Mouse (Mus musculus): ENCODE measurements at regions not wholly inside any gene's neighbourhood (a gene's known extent, or its start where the extent isn't known, plus 50 kb on each side); places are given as distances from the start of the nearest gene placed in this dataset.
A peak's percentile ranks its signal among the peaks of the same experiment; 100 is the strongest.

DNA sequence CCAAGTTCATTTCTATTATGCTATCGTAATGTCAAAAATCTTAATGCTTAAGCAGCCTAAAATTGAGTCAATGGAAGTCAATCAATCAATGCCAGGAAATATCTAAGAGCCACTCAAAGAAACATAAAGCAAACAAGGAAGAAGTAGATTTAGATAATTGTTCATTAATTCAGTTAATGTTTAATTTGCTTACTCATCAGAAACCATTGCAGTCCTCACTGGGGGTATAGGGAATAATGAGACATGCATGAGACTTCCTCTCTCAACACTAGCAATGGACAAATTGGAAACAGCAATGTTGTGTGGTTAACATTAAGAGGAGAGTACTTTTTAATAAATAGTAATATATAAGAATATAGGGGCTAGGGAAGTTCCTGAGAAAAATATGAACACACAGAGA lies 209.9 kb downstream of the Etaa1 start:
- no peak for DNase-seq (ENCODE audit: low spot score)

DNA sequence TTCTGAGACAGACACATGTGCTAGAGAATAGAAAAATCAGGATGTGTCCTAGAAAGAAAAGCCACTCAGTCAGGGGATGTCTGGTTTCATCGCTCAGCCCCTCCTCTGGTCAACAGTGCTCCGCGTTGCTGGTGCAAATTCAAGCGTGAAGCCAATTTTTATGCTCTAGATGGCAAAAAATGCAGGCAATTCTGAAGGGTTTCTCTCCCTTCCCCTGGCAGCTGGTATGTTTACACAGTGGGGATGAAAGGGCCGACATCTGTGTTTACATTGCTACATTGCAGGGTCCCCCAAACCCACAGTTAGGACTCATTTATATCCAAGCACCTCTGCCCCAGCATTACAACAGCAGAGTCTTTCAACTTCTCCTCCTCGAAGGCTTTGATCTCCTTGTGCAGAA lies 203.3 kb downstream of the Etaa1 start:
- no peak for DNase-seq (ENCODE audit: low spot score)

DNA sequence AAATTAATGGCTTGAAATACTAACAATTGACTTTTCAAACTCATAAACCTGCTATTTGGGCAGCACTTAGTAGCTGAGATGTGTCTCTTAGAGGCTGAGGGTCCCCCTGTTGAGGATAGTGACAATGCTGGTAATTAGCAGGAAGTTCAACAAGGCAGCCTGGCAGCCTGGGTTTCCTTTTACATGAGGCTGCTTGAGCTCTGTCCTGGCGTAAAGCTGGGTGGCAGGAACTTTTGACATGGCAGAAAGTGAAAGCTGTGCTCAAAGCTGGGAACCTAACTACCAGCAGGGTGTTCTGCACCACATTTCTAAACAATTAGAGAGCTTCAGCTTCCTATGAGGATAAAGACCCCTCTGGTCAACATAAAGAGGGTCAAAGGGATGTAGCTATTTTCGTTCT lies 194.5 kb downstream of the Etaa1 start:
- no peak for DNase-seq (ENCODE audit: low spot score)

DNA sequence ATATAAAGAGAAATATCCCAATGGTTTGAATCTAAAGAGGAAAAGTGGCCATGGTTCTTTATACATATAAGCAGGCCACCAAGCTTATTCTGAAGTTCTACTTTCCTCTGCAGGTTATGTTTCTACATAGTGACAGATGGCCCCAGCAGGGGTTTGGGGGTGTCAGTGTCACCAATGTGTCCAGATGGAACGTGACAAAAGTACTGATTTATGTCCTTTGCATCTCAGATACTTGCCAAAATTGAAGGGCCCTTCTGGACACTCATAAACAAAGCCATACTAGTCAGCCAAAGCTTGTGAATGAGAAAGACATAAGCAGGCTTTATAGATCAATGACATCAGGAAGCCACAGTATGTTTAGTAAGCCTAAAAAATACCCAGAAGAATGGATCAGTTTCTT lies 190.3 kb downstream of the Etaa1 start:
- no peak for DNase-seq (ENCODE audit: low spot score)

DNA sequence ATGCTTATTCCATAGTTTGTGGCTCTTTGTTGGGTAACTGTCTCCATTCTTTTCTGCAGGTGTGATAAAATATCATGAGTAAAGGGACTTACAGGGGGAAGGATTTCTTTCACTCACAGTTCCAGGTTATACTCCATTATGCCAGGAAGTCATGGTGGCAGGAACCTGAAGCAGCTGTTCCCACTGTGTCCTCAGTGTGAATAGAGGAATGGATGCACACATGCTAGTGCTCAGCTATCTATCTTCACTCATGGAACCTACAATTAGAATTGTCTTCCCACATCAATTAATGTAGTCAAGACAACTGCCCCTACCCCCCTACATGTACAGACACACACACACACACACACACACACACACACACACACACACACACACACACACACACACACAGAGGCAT lies 189.5 kb downstream of the Etaa1 start:
- no peak for DNase-seq (ENCODE audit: low spot score)

DNA sequence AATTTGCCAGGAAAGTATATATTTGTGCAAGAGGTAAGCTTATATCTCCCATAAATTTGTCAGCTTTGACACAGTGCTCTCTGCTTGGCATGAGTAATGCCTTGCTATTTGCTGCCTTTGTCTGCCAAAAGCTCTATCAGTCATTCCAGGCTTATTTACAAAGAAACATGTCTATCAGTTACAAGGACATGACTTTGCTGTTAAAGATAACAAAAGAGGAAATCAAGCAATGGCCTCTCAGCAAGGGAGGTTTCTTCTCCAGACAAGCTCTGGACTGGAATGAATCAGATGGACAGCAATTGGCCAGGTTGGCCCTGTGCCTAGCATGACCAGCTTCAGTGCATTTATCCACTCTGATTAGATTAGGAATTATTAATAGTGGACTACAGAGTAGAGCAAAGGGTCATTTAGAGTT lies 185.3 kb downstream of the Etaa1 start:
- DNase-seq (ENCODE audit: low spot score) = no peak

DNA sequence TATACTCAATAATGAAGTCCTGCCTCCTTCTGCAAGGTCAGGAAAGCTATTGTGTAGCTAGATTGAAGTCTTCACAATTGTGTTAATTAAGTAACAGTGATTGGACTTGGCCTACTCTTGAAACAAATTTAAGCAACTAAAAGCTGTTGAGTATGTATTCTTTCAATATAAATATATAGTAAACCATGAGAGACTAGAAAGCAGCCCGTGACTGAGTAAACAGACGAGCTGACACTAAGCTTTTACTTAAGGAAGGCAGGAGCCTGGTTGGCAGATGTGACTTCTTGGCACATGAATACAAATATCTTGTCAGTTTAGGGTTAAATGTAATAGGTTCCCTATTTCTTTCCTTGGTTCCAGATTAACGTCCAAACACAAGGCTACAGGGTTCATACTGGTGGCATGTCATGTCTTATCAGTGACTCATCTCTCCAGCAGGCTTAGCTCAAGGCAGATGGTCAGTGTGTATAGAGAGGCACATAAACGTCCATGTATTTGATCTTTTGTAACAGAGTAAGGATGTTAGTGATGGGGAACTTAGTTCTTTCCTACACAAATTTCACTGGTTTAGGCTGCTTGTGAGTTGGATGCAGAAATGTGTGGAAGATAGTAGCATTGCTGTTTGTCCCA lies 184.7 kb downstream of the Etaa1 start:
- no peak for DNase-seq (ENCODE audit: low spot score)

DNA sequence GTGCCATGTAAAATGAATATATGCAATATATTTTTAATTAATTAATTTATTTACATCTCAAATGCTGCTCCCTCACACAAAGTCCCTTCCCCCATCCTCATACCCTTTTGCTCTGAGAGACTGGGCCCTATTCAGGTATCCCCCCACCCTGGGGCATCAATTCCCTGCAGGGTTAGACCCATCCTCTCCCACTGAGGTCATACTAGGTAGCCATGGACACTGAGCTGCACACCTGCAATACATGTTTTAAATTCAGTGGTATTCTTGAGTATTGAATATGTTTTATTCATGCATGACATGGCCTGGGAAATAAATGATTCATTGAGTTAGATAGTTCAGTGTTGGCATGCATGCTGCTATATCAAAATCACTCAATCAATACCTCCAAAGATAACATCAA lies 156.0 kb downstream of the Etaa1 start:
- DNase-seq (ENCODE audit: low spot score) = no peak

DNA sequence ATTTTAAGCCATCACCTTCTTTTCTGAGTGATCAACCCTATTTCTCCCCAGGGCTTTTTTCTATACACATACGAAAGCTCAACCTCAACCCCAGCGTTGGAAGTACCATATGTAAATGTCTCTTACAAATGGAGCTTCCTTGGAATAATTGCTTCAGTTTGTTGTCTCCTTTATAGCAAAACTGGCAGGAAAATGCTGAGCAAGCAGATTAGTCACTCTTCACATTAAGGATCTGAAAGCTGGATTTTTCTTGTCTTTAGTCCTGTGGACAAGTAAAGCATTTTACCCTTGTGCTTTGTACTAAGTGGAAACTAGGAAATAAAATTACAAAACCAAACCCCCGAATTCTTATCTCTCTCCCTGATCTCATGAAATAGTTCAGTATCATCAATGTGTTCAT lies 145.8 kb downstream of the Etaa1 start:
- DNase-seq (ENCODE audit: low spot score) = no peak

DNA sequence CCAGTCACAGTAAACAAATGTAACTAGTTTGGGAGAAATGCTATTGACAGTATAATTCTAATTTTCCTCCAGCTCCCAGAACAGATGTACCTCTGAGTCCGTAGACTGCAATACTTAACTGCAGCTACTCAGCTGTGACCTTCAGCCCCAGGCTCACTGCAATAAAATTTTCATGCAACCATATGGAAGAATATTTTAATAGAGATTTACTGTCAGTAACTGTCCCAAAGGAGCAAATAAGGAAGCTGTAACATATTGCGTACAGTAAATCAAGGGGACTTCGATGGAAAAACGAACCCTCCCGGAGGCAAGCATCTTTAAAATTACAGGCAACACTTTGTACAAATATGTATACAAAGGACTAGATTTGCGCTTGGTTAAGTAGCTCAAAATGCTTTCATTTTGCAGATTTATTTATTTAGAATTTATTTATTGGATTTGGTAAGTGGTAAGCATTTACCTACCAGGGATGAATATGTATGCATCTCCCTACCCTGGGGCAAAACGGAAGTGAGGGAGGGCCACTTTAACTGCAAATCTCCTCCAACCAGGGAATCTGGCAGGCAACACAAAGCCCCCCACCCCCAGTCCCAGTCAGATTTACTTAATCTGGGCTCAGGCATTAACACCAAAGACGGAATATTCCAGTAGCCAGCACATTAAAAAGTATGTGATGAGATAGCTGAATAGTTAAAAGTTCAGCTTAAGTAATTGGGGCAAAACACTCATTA lies 141.7 kb downstream of the Etaa1 start:
- DNase-seq (ENCODE audit: low spot score) = no peak

DNA sequence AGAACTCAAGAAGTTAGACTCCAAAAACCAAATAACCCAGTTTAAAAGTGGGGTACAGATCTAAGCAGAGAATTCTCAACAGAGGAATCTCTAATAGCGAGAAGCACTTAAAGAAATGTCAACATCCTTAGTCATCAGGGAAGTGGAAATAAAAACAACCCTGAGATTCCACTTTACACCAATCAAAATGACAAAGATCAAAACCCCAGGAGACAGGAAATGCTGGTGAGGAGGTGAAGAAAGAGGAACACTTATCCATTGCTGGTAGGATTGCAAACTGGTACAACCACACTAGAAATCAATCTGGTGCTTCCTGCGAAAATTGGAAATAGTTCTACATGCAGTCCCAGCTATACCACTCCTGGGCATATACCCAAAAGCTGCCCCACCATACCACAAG lies 111.0 kb downstream of the Etaa1 start:
- no peak for DNase-seq (ENCODE audit: low spot score)

DNA sequence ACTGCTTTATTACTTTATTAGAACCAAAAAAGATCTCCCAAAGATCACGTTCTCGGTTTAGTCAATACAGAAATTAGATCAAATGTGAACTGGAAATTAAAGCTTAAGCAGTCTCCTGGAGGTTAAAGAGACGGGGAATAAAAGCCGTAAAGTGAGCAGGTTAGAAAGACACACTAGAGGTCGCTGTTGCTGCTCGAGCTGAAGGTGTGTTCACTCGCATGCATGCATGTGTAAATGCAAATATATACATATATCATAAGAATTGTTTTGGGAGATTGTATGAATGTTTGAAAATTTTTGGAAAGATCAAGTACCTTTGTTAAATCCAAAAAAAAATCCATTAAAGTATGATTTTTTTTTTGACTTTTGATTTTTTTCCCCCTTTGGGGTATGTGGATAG lies 101.3 kb downstream of the Etaa1 start:
- peak; percentile 8 for DNase-seq (ENCODE audit: low spot score)

DNA sequence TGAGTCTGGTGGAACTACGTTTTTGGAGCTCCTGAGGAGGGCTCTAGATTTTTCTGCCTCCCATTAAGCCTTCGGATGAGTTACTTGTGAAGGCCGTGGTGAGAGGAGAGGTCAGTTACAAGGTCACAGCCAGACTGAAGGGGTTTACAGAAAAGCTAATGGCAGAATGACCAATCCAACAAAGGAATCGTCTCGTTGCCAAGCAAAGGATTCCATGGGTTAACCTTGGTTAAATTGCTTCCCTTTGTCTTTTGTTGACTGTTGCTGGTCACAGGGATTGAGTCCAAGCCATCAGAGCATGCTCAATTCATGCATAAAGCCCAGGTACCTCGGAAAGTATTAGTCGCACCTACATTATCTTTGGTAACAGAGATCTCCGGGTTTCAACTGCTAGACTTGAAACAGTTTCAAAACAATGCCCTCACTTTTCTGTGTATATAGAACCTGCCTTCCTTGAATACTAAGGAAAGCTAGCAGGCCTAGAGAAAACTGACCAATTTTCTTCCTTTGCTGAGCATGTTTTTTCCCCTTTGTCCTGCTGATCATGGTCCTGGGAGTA lies 100.3 kb downstream of the Etaa1 start:
- DNase-seq (ENCODE audit: low spot score) = no peak

DNA sequence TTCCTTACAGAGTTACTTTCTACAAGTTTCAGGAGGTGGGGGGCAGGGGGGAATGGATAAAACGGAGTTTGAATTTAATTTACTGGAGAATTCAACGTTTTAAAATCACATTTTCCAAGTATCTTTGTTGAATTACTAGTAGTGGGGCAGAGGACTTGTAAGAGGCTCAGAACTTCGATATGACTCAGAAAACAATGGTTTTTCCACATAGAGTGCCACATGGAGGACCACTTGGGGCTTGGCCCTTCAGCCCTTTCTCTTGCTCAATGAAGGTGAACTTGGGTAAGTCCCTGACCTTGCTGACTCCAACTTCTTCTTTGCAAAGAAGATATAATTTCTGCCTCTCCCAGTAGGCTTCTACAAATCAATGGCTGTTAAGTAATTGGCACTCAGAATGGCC lies 99.8 kb downstream of the Etaa1 start:
- DNase-seq (ENCODE audit: low spot score) = no peak

DNA sequence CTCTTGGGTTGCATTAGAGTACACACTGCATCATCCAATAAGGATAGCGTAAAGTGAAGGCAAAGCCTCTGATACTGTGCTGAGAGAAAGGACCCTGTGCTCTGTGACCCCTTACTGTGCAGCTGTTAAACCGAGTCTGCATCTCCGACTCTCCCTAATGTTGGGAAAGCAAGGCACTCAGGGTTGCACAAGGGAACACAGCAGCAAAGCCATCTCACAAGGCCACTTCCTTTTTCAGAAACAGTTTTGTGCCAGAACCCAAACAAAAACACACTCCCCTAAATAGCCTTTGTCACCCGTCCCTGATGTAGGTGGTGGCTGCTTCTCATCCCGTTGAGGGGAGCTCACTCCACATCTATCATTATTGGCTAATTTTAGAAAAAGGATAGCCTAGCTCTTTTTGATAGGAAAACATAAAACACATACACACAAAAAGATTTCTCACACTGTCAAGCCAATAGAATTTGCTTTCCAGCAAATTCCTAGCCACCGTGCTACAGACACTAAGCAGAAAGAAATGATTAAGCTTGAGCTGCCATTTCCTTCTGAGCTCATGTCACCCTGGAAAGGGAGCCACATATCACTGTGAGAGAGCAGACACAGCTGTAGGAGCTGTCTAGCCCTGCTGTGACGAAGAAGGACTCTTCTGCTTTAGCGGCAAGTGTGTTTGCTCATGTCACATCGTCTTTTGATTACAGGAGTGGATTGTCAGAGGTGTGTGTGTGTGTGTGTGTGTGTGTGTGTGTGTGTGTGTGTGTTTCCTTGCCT lies 94.1 kb downstream of the Etaa1 start:
- DNase-seq (ENCODE audit: low spot score) = no peak

DNA sequence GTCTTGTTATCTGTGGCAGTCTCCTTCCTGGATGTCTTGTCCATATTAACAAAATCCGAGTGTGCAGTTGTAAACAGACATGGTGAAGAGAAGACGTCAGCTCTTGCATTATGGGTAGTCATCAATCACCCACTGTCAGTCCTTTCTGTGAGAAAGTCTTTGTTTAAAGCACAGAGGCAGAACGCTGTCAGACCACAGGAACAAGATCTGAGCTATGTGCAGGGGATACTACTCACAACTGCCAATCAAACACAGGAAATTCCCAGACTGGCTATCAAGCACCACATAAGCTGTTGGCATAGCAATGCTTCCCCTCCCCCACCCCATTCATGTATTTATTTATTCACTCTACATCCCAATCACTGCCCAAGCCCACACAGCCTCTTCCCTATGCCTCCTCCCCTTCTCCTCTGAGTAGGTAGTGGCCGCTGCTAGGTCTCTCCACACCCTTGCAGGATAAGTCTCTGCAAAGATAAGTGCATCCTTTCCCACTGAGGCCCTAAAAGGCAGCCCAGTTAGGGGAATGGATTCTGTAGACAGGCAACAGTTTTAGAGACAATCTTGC lies 88.8 kb downstream of the Etaa1 start:
- no peak for DNase-seq (ENCODE audit: low spot score)

DNA sequence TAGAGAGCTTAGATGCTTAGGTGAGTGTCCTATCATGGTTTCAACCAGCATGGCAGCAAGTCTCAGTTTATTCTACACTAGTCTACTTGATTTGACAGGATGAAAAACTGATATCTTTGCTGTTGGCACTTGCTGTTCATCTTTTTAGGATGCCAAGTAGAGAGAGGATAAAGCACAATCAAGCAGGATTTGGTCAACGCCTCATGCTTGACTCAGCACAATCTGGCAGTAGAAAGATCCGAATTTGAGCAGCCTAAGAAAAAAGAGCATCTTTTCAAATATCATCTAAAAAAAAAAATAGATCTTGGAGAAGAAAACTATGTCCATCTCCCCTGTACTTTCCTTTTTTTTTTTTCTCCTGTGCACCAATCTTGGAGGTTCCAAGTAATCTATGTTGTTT lies 83.0 kb downstream of the Etaa1 start:
- no peak for DNase-seq (ENCODE audit: low spot score)

DNA sequence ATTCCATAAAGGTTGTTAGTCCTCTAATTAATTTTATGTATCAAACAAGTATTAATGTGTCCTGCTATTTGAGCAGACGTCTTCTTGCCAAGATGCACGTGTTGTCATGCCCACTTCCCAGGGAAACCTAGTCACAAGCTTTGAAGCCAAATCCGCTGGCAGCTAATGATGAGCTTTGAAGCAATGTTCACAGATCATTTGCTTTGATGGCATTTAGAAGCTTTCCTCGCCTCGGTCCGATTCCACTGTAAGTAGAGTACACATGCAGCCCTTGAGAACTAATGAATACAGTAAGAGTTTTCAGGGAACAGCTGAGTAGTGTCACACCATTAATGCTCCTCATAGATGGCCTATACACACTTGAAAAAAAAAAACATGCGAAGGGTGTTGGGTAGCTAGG lies 81.8 kb downstream of the Etaa1 start:
- DNase-seq (ENCODE audit: low spot score) = no peak

DNA sequence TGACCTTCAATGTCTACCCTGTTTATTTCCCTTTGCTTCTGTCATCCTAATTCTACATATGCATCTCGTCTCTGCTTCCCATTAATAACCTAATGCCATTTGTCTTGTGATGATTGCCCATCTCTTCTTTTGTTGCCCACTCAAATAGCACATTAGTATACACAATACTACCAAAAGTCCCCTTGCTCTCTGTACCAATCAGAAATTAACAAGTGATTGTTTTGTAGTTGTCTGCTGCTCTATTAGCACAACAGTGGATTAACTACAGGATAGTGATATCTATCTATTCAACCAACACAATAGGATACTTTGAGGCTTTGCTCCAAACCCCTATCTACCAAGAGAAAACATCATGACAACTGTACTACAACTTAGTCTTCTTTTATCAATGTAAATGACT lies 70.4 kb downstream of the Etaa1 start:
- no peak for DNase-seq (ENCODE audit: low spot score)
